Mouse (Mus musculus): Measurements from ENCODE around the gene Calcrl. TPM values are rescaled to one million over a fixed set of nuclear protein-coding genes. Genes with fewer than 3 reads are reported as not detected.
A peak's percentile ranks its signal among the peaks of the same experiment; 100 is the strongest.
"Not testable (repeated sequence)": the region's sequence is repeated elsewhere in the genome, so short reads cannot be mapped to it uniquely, and the experiment has no call there.

Calcrl gene
- total RNA-seq, 1 experiment from 2014 or later, result 100 TPM

DNA sequence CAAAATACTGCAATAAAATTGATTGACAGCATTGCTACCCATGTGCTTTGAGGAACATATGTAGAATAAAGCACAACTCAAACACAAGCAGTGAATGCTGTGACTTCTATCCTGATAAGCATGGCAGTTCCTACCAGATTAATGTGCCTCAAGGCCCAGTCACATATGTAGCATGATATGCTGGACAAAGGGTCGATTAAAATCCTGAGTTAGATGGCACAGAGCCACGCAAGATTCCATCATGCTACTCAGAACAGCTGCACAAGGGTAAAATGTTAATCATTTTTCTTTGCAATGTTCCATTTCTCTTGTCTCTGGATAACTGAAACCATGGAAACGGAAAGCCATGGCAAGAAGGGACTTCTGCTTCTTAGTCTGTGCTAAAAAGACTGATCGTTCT is 28.7 kb downstream of the Calcrl start:
- no peak for ATAC-seq (replicated peaks; ENCODE audit: low read depth, poor library complexity, severe bottlenecking)

DNA sequence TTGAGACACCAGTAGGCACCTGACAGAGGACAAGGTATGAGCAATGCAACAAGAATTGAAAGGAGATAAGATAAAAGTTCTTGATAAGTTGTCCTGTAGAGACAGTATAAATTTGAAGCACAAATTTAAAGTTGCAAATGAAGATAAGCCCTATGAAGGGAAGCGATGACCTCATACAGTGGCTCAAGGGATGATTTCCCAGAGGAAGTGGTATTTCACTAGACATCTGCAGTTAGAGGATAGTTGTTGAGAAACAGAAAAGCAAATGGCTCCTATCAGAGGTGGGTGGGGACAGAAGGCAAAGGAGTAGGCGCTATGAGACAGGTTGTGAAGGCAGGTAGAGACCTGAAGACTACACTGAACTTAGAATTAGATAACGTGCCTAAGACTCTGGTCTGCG is 32.0 kb downstream of the Calcrl start:
- peak; percentile 87 for ATAC-seq (replicated peaks; ENCODE audit: low read depth, poor library complexity, severe bottlenecking)

DNA sequence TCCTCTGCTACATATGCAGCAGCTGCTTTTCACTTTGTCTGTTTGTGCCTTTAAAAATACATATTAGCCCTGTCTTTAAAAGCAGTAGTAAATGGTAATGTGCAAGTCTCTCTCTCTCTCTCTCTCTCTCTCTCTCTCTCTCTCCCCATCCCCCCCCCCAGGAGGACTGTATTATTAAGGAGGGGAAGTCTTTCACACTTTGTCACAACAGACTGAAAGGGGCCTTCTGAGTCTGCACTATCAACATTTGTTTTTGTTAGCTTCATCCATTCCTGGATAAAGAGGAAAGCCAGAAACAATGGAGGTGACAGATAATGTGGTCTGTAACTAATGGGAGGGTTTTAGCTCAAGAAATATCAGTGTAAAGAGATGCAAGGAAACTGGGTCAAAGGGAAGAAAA is 36.1 kb downstream of the Calcrl start:
- no peak for ATAC-seq (replicated peaks; ENCODE audit: low read depth, poor library complexity, severe bottlenecking)

DNA sequence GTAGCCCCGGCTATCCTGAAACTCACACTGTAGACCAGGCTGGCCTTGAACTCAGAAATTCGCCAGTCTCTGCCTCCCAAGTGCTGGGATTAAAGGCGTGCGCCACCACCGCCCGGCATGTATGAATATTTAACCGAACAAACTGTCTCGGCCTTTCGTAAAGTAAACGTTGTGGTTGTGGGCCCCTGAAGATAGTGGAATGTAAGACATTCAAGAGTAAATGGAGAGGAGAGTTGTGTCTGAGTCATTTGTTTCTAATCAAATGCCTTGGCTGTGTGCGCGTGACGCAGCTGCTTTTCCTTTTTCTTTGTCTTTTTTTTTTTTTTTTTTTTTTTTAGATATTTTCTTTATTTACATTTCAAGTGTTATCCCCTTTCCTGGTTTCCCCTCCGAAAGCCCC is 36.7 kb downstream of the Calcrl start:
- not testable (repeated sequence) for ATAC-seq (replicated peaks; ENCODE audit: low read depth, poor library complexity, severe bottlenecking)

DNA sequence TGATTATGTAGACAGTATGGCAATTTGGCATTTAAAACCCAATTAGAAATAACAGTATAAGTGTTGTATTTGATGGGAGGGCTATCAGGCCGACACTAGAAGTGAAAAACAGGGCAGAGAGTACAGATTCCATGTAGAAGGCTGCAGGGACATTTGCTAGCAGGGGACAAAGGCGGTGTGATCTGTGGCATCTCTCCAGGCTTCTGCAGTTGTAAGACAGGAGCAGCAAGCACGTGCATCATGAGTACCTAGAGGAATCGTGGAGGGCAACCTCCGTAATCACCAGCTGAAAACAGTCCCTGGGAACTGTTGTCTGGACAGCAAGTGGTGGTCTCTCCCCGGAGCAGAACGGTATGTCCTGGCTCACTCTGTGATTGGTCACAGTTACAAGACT is 37.2 kb downstream of the Calcrl start:
- no peak for ATAC-seq (replicated peaks; ENCODE audit: low read depth, poor library complexity, severe bottlenecking)

DNA sequence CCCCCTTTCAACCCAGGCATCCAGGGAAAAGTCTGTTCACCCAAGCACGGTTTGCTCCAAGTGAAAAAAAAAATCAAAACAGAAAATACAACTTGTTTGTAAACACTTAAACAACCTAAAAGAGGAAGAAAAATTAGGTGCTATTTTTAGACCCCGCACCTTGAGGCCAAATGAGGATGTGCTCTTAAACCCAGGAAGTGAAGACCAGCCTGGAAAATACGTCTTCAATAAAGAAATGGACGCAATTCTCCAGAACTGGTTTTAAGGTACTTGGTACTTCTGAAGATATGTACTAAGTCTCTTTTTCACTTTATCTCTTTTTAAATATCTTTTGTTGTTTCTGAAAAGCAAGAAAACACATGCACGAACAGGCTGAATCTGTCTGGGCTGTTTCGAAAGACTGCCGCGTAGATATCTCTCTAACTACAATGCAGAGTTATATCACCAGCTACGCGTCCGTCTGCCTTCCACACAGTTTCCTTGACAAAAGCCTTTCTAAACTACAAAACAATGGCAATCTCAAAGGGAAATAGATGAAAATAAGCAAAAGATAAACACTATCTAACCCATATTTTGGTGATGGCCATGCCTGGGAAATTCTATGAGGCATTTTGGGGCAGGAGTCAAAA is 37.7 kb downstream of the Calcrl start:
- ATAC-seq (replicated peaks; ENCODE audit: low read depth, poor library complexity, severe bottlenecking), result peak; percentile 55

DNA sequence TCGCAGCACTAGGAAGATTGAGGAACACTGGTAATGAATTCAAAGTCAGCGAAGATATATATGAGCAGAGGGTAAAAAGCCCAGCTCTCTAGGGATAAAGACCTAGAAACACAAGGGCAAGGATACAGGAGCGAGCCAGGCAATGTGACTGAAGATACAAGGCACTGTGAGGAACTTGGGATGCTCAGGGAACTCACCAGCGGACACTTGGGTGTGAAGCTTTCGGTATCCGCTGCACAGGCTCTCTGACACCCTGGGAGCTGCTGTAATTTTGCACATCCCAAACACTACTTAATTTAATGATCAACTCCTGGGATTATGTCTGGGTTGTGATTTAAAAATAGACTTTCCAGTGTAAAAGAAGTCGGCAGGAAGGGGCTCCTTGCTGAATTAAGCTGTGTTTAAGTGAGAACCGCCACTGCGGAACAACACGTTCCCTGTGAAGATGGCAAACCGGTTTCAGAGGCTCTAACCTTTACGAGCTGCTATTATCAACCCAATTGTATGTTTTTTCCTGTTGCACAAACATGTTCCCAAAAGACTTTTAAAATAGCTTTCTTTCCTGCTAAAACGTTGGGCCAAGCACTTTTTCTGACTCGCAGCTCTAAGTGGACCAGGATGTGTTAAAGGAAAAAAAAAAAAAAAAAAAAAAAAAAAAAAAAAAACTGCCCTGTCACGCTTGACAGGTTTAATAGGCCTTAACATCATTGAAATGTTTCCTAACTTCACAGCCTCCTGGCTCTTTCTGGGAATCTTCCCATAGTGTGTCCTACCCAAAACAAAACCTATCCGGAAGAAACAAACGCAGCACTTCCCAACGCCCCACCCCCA is 38.4 kb downstream of the Calcrl start:
- no peak for ATAC-seq (replicated peaks; ENCODE audit: low read depth, poor library complexity, severe bottlenecking)

DNA sequence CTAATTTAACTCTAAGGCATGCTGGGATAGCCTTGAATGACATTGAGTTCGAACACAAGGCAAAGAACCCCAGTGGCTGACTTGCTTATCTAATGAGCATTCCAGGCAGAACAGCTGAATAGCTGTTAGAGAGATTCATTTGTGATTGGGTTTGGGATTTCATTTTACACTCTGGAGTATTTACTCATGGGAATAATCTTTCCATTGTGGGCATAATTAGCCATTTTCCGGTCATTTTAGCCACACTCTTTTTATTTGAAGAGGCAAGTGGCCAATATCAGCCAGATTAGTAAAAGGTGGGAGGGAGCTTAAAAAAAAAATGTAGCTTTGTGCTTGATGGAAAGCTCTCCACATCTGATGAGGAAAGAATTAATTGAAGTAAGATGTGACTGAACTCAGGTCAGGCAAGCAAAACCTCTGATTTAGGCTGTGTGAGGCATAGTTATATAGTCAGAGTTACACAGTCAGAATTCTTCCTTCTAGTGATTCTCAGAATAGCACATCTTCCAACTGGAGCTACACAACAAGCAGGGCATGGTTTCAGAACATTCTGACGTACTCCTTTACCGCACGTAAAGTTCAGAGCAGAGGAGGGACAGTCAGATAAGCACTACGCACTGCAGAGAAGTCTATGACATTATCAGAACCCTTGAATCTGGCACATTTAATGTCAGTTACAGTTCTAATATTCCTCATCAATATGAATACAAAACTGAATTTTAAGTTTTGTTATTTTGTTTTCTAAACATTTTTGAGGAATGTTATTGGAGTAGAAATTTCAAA is 40.1 kb downstream of the Calcrl start:
- ATAC-seq (replicated peaks; ENCODE audit: low read depth, poor library complexity, severe bottlenecking), result no peak

DNA sequence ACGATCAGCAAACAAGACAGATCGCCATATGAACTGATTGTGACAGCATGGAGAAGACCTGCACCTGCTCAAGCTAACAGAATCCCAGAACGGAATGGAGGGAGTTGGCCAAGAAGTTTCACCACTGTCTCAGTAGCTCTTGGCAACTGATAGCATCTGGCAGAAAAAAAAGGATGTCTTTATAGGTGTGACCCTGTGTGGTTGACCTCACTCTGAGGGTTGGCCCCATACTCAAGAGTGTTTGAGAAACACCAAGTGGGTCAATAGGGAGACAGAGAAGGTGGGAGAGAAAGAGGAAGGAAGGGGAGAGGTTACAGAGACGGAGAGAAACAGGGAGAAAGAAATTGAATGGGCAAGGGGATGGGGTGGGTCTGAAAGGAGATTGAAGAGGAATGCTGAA is 41.4 kb downstream of the Calcrl start:
- peak; percentile 57 for ATAC-seq (replicated peaks; ENCODE audit: low read depth, poor library complexity, severe bottlenecking)

DNA sequence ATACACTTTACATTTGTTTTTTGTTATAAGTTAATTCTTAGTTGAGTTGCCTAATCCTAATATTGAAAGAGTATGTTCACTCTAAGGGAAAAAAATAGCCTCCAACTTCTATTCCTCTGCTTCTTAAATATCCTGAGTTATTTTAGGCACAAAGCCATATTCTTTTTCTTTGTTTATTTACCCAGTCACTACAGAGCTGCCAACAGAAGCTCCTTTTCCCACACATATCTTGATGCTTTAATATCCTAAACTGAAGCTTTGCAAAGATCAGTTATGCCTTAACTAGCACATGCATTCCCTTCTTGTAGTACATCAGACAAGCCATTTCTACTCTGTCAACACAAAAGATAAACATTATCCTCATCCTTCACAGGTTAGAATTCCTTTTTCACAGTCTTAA is 42.7 kb downstream of the Calcrl start:
- no peak for ATAC-seq (replicated peaks; ENCODE audit: low read depth, poor library complexity, severe bottlenecking)

DNA sequence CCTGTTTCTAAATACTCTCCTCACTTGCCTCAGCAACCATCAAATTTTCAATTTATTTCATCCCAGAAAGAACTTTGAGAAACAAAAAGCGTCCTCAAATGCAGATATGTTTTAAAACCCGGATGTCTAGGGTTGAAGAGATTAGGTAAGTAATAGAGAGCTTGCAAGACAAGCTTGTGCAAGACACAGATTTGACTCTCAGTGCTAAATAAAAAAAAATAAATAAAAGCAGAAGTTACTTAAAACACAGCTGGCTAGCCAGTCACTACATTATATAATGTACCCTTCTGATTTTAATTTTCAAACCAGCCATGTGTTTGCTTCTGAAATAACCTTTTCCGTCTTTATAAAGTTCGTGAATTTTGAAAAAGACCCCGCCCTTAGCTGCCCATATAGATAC is 43.2 kb downstream of the Calcrl start:
- peak; percentile 51; the same call in 1 of the 2 replicates for ATAC-seq (replicated peaks; ENCODE audit: low read depth, poor library complexity, severe bottlenecking)

DNA sequence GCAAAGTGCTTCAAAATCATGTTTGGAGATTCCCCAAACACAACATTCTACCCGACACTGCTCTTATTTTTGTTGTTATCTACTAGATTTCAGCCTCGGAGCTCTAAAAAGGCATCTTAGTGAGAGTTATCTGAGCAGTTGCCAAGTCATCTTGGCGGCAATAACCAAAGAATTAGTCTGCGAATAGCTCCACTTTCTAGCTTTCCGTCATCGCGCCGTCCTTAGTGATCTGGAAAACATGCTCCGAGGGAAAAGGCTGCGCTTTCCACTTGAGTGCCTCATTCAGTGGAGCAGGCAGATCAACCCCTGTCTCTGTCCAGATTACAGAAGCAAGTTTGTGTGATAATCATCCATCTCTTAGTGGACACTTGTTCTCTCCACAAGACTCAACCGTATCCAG is 44.4 kb downstream of the Calcrl start:
- no peak for ATAC-seq (replicated peaks; ENCODE audit: low read depth, poor library complexity, severe bottlenecking)

DNA sequence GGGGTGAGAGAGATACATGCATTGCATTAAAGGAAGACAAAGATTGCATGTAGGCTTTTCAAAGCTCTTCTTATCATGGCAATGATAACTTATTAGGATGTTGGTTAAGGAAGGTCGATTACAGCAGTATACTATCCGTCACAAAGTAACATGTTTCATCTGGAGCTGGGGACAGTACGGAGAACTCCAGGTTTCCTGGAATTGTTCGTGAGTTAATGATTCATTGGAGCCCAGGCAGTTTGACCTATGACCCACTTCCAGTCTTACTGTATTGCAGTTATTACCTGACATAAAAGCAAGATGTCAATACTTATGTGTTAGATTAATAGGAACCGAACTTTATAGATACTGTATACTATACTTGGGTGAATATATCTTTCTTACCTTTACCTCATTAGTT is 46.5 kb downstream of the Calcrl start:
- ATAC-seq (replicated peaks; ENCODE audit: low read depth, poor library complexity, severe bottlenecking), result no peak

DNA sequence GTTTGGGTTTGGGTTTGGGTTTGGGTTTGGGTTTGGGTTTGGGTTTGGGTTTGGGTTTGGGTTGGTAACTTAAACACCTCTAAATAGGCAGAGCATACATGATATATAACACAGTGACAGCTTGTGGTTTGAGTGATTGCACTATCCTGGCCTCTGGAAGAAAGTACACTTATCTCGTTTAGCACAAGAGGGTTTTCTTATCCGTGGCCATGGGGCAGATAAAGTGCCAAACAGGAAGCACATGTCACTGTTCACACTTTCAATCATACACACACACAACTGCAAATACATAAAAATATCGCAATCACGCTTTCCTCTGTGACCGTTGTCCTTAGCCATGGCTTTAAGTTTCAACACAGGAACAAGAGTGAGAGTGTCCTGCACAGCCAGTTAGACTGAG is 56.0 kb downstream of the Calcrl start:
- ATAC-seq (replicated peaks; ENCODE audit: low read depth, poor library complexity, severe bottlenecking), result peak; percentile 93

DNA sequence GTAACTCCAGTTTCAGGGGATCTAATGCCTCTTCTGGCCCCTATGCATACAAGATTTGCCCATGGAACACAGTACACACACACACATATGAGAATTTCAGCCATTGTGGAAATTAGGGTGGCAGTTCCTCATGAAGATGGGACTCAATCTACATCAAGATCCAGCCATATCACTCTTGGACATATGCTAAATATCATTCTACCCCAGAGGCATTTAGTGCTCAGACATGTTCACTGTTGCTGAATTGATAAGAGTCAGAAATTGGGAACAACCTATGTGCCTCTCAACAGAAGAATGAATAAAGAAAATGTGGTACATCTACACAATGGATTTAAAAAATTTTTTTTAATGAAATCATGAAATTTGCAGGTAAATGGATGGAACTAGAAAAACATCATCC is 58.5 kb downstream of the Calcrl start:
- no peak for ATAC-seq (replicated peaks; ENCODE audit: low read depth, poor library complexity, severe bottlenecking)

DNA sequence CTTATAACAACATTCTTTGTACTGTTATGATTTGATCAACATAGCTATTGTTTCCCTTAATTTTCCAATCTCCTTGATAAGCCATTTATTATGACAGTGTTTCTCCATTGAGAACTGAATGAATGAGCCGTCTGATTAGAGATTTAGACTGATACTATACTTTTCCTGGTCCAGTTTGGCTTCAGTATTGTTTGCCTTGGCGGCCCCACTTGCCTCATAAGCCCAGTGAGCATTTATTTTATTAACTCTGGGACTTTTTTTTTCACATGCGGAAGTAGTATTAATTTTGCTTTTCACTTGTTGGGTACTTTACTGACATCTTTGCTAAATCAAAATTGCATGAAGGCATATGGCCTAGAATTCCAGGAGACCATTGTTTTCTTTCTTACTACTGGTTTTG is 59.9 kb downstream of the Calcrl start:
- no peak for ATAC-seq (replicated peaks; ENCODE audit: low read depth, poor library complexity, severe bottlenecking)

DNA sequence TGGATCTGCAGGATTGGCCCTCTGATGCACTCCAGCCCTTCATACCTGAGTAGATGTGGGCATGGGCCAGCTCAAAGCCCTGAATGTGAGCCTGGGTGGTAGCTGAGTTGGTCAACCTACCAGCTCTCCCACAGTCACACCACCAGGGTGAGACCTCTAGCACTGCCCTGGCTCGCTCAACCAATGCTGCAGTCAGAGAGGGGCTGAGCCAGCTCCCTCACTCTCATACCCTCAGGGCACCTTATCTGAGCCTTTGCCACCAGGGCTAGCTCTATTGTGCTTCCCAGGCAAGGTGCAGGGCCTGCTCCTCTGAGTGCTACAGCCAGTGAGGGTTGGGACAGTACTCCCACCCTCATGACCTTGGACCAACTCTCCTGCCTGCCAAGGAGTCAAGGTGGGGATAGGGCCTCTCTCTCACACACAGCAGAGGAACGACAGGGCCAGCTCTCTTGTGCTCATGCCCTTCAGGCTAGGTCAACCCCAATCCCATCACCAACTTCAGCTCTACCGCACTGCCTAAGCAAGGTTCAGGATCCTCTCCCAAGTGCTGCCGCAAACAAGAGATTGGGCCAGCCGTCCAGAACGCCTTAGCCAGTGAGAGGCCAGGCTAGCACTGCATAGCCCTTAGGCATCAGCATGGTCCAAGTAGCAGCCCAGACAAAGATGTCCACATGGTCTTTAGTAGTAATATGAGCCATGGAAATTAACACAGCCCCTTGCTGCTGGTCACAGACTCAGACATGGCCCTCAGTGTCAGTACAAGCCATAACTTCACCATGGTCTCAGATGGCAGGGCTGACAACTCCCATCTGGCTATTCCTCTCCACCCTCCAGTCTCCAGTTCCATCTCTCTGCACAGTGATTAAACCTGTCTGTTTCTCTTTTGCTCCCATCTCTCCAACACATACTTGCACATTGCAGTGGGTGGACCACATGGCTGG is 62.2 kb downstream of the Calcrl start:
- ATAC-seq (replicated peaks; ENCODE audit: low read depth, poor library complexity, severe bottlenecking), result no peak

DNA sequence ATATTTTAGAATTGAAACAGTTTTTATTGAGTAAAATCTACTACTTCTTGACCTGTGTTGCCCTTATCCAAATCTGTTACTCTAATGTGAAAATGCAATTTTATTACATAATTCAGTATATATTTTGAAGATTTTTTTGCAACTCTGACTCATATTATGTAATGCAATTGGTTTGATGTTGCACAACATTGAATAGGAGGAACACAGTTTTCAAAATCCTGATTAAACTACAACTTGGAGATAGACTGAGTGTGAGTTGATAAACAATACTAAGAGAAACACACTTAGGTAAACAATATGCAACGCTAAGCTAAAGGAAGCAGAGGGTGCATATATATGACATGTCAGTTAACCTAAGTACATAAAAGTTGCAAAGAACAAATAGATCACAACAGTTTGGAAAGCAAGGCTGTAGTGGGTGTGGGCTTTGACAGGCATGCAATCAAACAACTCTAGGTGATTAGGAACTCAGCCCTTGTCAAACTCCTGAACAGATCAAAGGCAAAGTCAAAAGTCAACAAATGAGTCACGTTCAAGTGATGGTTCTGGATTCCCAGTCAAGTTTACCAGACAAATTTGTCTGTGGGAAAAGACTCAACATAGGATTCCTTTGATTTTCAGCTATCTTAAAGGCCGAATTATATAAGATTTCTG is 66.4 kb downstream of the Calcrl start:
- ATAC-seq (replicated peaks; ENCODE audit: low read depth, poor library complexity, severe bottlenecking), result no peak

DNA sequence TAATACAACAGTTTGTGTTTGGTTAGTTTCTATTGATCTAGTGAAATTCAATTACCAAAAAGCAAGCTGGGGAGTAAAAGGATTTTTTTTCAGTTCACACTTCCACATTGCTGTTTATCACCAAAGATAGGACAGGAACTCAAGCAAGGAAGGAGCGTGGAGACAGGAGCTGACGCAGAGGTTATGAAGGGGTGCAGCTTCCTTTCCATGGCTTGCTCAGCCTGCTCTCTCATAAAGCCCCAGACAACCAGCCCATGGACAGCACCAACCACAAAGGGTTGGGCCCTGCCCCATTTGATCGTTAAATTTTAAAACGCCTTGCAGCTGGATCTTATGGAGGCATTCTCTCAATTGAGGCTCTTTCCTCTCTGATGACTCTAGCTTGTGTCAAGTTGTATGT is 69.9 kb downstream of the Calcrl start:
- ATAC-seq (replicated peaks; ENCODE audit: low read depth, poor library complexity, severe bottlenecking), result 0 out of 2 replicates have a peak, but pooled peaks have one; percentile 50

Data from common myeloid progenitor, adult 5-6 weeks (primary cell).